Mouse (Mus musculus): ENCODE measurements around the gene Zbtb22. TPM values are rescaled to one million over a fixed set of nuclear protein-coding genes. Genes with fewer than 3 reads are reported as not detected.

The Zbtb22 gene
- polyA plus RNA-seq, 1 experiment from 2014 or later, result 12.3 TPM

- Histone ChIP-seq H3K27ac (ENCODE audit: low read depth, low read length) (peak overlapping the region; percentile 80), H3K4me3 (ENCODE audit: low read depth, low read length) (peak overlapping the region; percentile 75), H3K36me3 (ENCODE audit: control insufficient read depth, insufficient read depth, low read length) (peaks cover 55% of the 10 kb centered on the region), H3K4me2 (ENCODE audit: low read length) (peak overlapping the region; percentile 89), H3K9me3 (replicated peaks; ENCODE audit: control insufficient read depth, low read length) (no peaks in the 10 kb centered on the region), H3K27me3 (replicated peaks; ENCODE audit: control insufficient read depth, insufficient read depth, low read length) (no peaks in the 10 kb centered on the region), H3K4me1 (ENCODE audit: control insufficient read depth, insufficient read depth, low read length) (peaks cover 29% of the 10 kb centered on the region), H3K9ac (ENCODE audit: low read length) (peak overlapping the region; percentile 85)
- ATAC-seq (peak; percentile 45), DNase-seq (ENCODE audit: low spot score) (no peak)
- WGBS, result 1% methylated on average over 31 of the region's 33 CpGs
Observed at GRCm38 (mm10) chr17:33954646-33955554, 39.2 kb downstream of the Zbtb22 start.

DNA sequence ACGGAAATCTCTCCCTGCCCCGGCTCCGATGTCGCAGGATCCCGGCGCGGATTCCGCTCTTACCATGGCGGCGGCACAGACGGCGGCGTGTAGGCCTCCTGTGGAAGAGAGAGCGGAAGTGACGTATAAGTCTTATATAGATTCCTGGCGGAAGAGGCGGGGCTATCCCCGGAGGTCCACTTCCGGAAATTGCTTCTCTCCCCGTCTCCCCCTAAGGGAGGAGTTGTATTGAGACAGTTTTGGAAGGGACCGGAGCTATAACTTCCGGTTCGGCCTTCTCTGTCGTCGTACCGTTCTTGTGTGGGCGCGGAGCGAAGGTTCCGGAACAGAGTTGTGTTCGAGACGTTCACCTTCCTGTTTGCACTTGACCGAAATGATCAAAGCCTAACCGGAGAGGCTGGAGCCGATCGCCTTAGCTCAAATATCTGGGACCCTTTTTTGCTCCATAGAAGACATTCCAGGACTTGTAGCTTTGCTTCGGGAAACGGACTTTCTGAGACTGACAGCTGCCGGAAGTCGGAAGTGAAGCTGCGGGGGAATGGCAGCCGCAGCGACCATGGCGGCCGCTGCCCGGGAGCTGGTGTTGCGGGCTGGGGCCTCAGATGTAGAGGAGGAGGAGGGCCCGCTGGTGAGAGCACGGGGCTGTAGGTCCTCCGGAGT is 40.0 kb downstream of the Zbtb22 start, which contains the start of the genes Vps52 and Rps18:
TSS of gene Vps52 (plus strand) at position 258 of the 660 bp plus-strand sequence.
TSS of gene Rps18 (minus strand) at position 447 of the 660 bp plus-strand sequence.
- WGBS, result under 1% methylated on average over 50 of the region's 50 CpGs
- H3K9me3 ChIP-seq (replicated peaks; ENCODE audit: control insufficient read depth, low read length), result no peaks in the 10 kb centered on the region
- peak within 1 kb of the TSS; percentile 85 for H3K9ac ChIP-seq (ENCODE audit: low read length)
- ATAC-seq, result peak; percentile 90
- peak within 1 kb of the TSS; percentile 75 for H3K4me3 ChIP-seq (ENCODE audit: low read depth, low read length)
- H3K4me1 ChIP-seq (ENCODE audit: control insufficient read depth, insufficient read depth, low read length), result peaks cover 22% of the 10 kb centered on the region
- H3K27me3 ChIP-seq (replicated peaks; ENCODE audit: control insufficient read depth, insufficient read depth, low read length), result no peaks in the 10 kb centered on the region
- peaks cover 51% of the 10 kb centered on the region for H3K36me3 ChIP-seq (ENCODE audit: control insufficient read depth, insufficient read depth, low read length)
- peak; percentile 99 for DNase-seq (ENCODE audit: low spot score)
- H3K27ac ChIP-seq (ENCODE audit: low read depth, low read length), result peak within 1 kb of the TSS; percentile 80
- peak within 1 kb of the TSS; percentile 89 for H3K4me2 ChIP-seq (ENCODE audit: low read length)

DNA sequence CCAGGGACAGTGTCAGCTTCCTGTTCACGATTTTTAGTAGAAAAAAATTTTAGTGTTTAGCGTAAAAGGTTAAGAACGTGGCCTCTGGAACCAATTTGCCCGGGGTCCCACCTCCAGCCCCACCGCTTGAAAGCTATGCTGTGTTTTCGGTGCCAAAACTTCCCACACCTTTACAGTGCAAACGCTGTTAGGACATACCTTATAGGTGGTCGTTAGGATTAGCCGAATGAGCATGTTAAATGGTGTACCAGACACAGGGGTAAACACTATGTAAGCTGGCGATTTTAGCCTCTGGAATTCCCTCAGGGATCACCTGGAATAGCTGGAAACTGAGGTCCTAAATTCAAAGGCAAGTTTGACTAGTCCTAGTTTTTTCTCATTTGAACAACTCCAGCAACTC is 40.6 kb downstream of the Zbtb22 start:
- H3K9ac ChIP-seq (ENCODE audit: low read length), result peak overlapping the region; percentile 83
- H3K27me3 ChIP-seq (replicated peaks; ENCODE audit: control insufficient read depth, insufficient read depth, low read length), result no peaks in the 10 kb centered on the region
- peak overlapping the region; percentile 75 for H3K4me3 ChIP-seq (ENCODE audit: low read depth, low read length)
- H3K36me3 ChIP-seq (ENCODE audit: control insufficient read depth, insufficient read depth, low read length), result peaks cover 57% of the 10 kb centered on the region
- peaks cover 22% of the 10 kb centered on the region for H3K4me1 ChIP-seq (ENCODE audit: control insufficient read depth, insufficient read depth, low read length)
- WGBS, result 10% methylated on average over 10 of the region's 10 CpGs
- DNase-seq (ENCODE audit: low spot score), result no peak
- peak overlapping the region; percentile 80 for H3K27ac ChIP-seq (ENCODE audit: low read depth, low read length)
- H3K4me2 ChIP-seq (ENCODE audit: low read length), result peak overlapping the region; percentile 74
- no peaks in the 10 kb centered on the region for H3K9me3 ChIP-seq (replicated peaks; ENCODE audit: control insufficient read depth, low read length)
- no peak for ATAC-seq

- Histone ChIP-seq H3K27ac (ENCODE audit: low read depth, low read length) (no peak overlapping the region), H3K4me2 (ENCODE audit: low read length) (no peak overlapping the region), H3K9ac (ENCODE audit: low read length) (no peak overlapping the region), H3K4me3 (ENCODE audit: low read depth, low read length) (no peak overlapping the region), H3K36me3 (ENCODE audit: control insufficient read depth, insufficient read depth, low read length) (peaks cover 58% of the 10 kb centered on the region), H3K4me1 (ENCODE audit: control insufficient read depth, insufficient read depth, low read length) (peaks cover 16% of the 10 kb centered on the region), H3K9me3 (replicated peaks; ENCODE audit: control insufficient read depth, low read length) (no peaks in the 10 kb centered on the region), H3K27me3 (replicated peaks; ENCODE audit: control insufficient read depth, insufficient read depth, low read length) (no peaks in the 10 kb centered on the region)
- 92% methylated on average over 6 of the region's 6 CpGs for WGBS
- DNase-seq (ENCODE audit: low spot score) (no peak), ATAC-seq (no peak)
Observed at GRCm38 (mm10) chr17:33957493-33957892, 41.8 kb downstream of the Zbtb22 start.

- no peak overlapping the region for H3K4me2 ChIP-seq (ENCODE audit: low read length)
- no peak for DNase-seq (ENCODE audit: low spot score)
- H3K9ac ChIP-seq (ENCODE audit: low read length), result no peak overlapping the region; the same call in 1 of the 2 replicates
- 93% methylated on average over 11 of the region's 11 CpGs for WGBS
- no peak for ATAC-seq
- peaks cover 16% of the 10 kb centered on the region for H3K4me1 ChIP-seq (ENCODE audit: control insufficient read depth, insufficient read depth, low read length)
- H3K36me3 ChIP-seq (ENCODE audit: control insufficient read depth, insufficient read depth, low read length), result peaks cover 58% of the 10 kb centered on the region
- no peak overlapping the region for H3K4me3 ChIP-seq (ENCODE audit: low read depth, low read length)
- no peaks in the 10 kb centered on the region for H3K9me3 ChIP-seq (replicated peaks; ENCODE audit: control insufficient read depth, low read length)
- H3K27ac ChIP-seq (ENCODE audit: low read depth, low read length), result no peak overlapping the region
- no peaks in the 10 kb centered on the region for H3K27me3 ChIP-seq (replicated peaks; ENCODE audit: control insufficient read depth, insufficient read depth, low read length)
Observed at GRCm38 (mm10) chr17:33958451-33958850, 42.7 kb downstream of the Zbtb22 start.

GRCm38 (mm10) chr17:33959135-33959534 is 43.4 kb downstream of the Zbtb22 start:
- no peaks in the 10 kb centered on the region for H3K27me3 ChIP-seq (replicated peaks; ENCODE audit: control insufficient read depth, insufficient read depth, low read length)
- peaks cover 57% of the 10 kb centered on the region for H3K36me3 ChIP-seq (ENCODE audit: control insufficient read depth, insufficient read depth, low read length)
- DNase-seq (ENCODE audit: low spot score) (no peak), ATAC-seq (no peak)
- H3K9me3 ChIP-seq (replicated peaks; ENCODE audit: control insufficient read depth, low read length), result no peaks in the 10 kb centered on the region
- no peak overlapping the region; the same call in 1 of the 2 replicates for H3K9ac ChIP-seq (ENCODE audit: low read length)
- no peak overlapping the region for H3K27ac ChIP-seq (ENCODE audit: low read depth, low read length)
- peaks cover 13% of the 10 kb centered on the region for H3K4me1 ChIP-seq (ENCODE audit: control insufficient read depth, insufficient read depth, low read length)
- WGBS, result 95% methylated on average over 13 of the region's 13 CpGs
- no peak overlapping the region for H3K4me2 ChIP-seq (ENCODE audit: low read length)
- H3K4me3 ChIP-seq (ENCODE audit: low read depth, low read length), result no peak overlapping the region

- Histone ChIP-seq H3K9ac (ENCODE audit: low read length) (no peak overlapping the region), H3K36me3 (ENCODE audit: control insufficient read depth, insufficient read depth, low read length) (peaks cover 58% of the 10 kb centered on the region), H3K4me2 (ENCODE audit: low read length) (no peak overlapping the region), H3K9me3 (replicated peaks; ENCODE audit: control insufficient read depth, low read length) (no peaks in the 10 kb centered on the region), H3K27ac (ENCODE audit: low read depth, low read length) (no peak overlapping the region), H3K4me3 (ENCODE audit: low read depth, low read length) (no peak overlapping the region), H3K4me1 (ENCODE audit: control insufficient read depth, insufficient read depth, low read length) (peaks cover 7% of the 10 kb centered on the region), H3K27me3 (replicated peaks; ENCODE audit: control insufficient read depth, insufficient read depth, low read length) (no peaks in the 10 kb centered on the region)
- DNase-seq (ENCODE audit: low spot score) (no peak), ATAC-seq (no peak)
- 94% methylated on average over 15 of the region's 15 CpGs for WGBS
Observed at GRCm38 (mm10) chr17:33959948-33960347, 44.2 kb downstream of the Zbtb22 start.

DNA sequence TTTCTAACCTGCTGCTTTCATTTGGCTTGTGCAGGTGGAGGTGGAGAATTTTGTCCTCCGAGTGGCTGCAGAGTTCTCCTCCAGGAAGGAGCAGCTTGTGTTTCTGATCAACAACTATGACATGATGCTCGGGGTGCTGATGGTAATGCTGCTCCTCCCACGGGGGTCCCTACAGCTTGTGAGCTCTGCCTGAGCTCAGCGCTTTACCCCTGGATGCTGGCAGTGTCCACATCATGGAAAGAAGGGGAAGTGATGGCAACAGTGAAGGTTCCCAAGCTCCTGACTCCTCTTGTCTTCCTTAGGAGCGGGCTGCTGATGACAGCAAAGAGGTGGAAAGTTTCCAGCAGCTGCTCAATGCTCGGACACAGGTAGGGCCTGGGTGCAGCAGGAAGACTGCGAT is 47.2 kb downstream of the Zbtb22 start:
- Histone ChIP-seq H3K27me3 (replicated peaks; ENCODE audit: control insufficient read depth, insufficient read depth, low read length) (no peaks in the 10 kb centered on the region), H3K4me2 (ENCODE audit: low read length) (no peak overlapping the region), H3K9ac (ENCODE audit: low read length) (no peak overlapping the region), H3K9me3 (replicated peaks; ENCODE audit: control insufficient read depth, low read length) (no peaks in the 10 kb centered on the region), H3K36me3 (ENCODE audit: control insufficient read depth, insufficient read depth, low read length) (peaks cover 75% of the 10 kb centered on the region), H3K4me3 (ENCODE audit: low read depth, low read length) (no peak overlapping the region), H3K4me1 (ENCODE audit: control insufficient read depth, insufficient read depth, low read length) (no peaks in the 10 kb centered on the region), H3K27ac (ENCODE audit: low read depth, low read length) (no peak overlapping the region)
- DNase-seq (ENCODE audit: low spot score), result no peak
- no peak for ATAC-seq
- 88% methylated on average over 7 of the region's 7 CpGs for WGBS

All from forebrain, embryonic 14.5 days (tissue).